Mouse (Mus musculus): ENCODE measurements around the gene 1700003F12Rik.
A peak's percentile ranks its signal among the peaks of the same experiment; 100 is the strongest.

The 1700003F12Rik gene

DNA sequence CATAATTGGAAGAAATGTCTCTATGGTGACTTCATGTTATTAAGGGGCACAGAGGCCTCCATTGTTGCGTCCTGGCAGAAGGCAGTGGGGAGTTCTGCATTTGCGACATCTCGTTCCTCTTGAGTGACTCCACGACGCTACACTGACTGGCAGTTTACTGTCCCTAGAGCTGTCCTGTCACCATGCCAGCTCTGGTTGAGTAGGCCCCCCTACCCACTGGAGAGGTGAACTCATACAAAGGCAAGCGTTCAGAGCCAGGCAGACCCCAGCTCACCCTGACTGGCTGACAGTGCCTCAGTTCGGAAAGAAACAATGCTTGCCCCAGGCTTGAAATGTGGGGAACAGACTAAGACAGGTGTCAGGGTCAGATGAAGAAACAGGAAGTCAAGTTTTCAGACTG lies 27.4 kb downstream of the 1700003F12Rik start:
- DNase-seq (ENCODE audit: low spot score in 2 of 2) = no peak

DNA sequence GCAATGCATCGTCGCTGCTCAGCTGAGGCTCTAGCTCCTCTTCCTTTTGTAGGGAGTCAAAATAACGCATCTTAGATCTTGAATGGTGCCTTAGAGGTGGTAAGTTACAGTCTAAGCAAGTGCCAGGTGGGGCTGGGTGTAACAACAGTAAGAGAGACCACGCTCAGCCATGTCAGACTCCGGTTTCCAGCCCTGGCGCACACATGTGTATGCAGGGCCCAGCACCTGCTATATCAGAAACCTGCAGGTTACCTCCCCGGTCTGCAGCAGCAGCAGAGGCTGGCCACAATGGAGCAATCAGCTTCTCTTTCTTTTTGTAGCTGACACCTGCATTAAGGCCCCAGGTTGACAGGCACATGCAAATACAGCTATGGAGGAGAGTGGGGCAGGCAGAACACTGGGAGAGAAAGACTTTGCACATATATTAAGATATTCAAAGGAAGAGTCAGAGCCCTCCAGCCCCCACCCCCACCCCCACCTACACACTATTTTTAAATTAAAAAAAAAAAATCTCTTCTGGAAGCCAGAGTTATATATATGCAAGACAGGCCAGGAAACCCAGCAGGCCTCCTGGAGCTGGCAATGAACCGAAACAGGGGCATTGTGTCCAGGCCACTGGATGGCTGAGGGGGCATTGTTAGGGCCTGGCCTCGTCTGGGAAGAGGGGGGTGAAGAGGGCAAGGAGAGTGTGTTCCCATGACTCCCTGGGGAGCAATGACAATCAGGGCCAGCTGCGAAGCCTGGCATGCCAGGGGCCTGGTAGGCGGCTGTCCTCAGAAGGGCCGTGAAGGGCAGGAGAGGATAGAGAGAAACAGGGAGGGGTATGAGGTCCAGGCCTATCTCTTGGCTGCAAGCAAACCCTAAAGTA lies 30.2 kb downstream of the 1700003F12Rik start:
- no peak for DNase-seq (ENCODE audit: low spot score in 2 of 2)

DNA sequence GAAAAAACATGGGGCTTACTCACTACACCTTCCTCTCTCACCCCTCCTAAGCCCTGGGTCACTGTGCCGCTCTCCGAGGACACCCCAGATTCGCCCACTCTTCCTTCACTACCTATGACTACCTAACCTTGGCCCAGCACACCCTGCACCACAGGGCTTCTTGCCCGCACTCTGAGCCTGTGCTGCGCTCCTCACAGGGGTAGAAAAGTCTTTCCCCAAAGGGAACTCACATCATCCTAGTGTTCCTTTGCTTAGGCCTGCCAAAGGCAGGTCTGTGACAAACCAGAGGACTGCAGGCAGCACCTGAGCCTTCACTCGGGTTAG lies 30.8 kb downstream of the 1700003F12Rik start:
- no peak for DNase-seq (ENCODE audit: low spot score in 2 of 2)

DNA sequence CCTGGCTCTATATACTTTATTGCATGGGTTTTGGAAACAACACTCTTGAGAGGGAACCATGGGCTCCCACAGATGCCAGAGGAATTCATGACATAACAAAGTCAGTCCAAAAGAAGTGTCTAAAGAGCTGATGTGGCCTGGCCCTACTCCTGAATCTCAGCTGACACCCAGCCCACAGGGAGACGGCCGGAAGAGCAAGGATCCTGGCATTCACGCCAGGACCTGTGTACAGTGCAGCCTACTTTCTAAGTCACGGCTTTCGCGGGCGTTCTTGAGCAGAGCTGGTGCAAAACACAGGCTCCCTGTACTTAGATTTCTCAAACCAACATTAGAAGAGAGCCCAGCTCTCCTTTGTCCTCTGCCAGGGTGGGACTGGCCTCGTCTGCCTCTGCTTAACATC lies 33.7 kb downstream of the 1700003F12Rik start:
- DNase-seq (ENCODE audit: low spot score in 2 of 2) = no peak

DNA sequence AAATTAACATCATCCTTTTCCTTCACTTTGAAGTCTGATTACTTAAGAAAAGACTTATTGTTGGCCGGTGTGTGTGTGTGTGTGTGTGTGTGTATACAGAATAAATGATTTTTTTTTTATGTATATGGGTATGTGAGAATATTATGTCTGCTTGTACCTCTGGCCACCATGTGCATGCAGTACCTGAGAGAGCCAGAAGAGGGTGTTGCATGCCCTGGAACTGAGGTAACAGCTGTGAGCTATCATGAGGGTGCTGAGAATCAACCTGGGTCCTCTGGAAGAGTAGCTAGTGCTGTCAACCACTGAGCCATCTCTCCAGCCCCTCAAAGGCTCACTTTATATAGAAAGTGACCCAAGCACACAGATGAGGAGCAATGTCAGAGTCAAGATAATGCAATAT lies 34.5 kb downstream of the 1700003F12Rik start:
- no peak for DNase-seq (ENCODE audit: low spot score in 2 of 2)

GRCm38 (mm10) chr2:154583906-154584872 lies 37.3 kb downstream of the 1700003F12Rik start:
- peak; percentile 92 to 94 for DNase-seq (ENCODE audit: low spot score in 2 of 2)

DNA sequence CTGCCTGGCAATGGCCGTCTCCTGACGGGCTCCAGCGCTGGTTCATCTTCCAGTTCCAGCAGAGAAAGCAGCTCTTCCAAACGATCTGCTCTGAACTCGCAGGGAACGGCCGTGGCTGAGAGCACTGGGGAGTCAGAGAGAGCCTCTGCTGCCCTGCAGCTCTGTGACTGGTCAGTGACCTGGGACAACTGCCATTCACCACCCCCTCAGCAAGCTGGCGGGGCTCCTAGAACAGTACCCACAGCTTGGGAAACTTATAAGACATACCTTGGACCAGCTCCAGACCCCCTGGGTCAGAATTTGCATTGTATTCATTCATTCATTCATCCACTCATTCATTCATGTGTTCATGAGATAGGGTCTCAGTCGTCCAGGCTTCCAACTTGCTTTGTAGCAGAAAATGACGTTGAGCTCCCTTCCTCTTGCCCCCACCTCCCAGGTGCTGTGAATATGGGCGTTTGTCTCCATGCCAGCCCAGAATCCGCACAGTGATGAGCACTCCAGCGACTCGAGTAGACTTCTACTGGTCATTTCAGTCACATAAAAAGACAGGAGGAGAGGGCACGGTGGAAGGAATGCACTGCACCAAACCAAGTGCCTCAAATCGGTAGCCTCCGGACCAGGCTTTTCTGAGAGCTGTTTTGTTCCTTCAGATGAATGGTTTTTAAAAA lies 38.2 kb downstream of the 1700003F12Rik start:
- DNase-seq (ENCODE audit: low spot score in 2 of 2) = no peak

- DNase-seq (ENCODE audit: low spot score in 2 of 2) = no peak
Observed at GRCm38 (mm10) chr2:154586405-154586804, 39.5 kb downstream of the 1700003F12Rik start.

DNA sequence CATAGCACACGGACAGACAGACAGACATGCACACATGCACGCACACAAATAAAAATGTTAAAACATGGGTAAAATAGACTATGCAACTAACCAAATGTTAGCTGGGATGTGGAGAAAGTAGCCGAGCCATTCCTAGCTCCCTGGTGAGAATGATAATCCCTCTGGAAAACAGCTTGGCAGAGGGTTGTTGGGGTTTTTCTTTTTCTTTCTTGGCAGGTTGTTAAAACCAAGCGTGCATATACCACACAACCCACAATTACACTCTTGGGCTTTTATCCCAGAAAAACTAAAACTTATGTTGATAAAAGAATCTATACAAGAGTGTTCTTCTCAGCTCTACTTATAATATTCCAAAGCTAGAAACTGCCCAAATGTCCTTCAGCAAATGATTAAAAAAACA lies 42.2 kb downstream of the 1700003F12Rik start:
- no peak for DNase-seq (ENCODE audit: low spot score in 2 of 2)

- no peak for DNase-seq (ENCODE audit: low spot score in 2 of 2)
Observed at GRCm38 (mm10) chr2:154591239-154591638, 44.4 kb downstream of the 1700003F12Rik start.

DNA sequence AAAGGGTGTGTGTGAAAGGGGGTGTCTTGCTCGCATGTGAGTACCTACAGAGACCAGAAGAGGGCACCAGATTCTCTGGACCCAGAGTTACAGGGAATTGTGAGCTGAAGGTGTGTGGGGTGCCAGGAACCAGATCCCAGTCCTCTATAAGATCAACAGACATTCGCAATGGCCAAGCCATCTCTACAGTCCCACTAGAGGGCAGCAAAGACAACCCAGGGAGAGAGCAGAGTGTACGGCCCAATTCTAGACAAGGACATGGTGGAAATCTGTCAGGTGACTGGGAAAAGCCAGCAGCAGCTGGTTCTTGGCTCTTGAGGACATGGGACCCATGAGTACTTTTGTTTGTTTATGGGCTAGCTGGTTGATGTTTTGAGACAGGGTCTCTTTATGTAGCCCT lies 46.1 kb downstream of the 1700003F12Rik start:
- DNase-seq (ENCODE audit: low spot score in 2 of 2) = no peak

DNA sequence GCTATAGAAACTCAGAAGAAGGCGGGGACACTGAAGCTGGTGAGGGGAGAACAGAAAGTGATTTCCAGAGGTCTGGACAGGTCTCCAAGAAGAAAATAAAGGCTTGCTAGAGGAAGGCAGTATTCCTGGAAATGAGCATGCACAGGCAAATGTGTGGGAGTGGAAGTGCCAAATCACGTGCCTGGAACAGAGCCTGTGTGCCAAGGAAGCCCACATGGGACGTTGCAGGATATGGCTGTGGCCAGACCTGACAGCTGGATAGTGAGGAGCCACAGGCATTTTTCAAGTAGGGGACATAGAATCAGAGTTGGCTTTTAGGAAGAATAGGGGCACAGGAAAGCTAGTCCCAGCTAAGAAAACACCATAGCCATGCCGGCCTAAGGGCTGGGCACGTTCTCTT lies 48.9 kb downstream of the 1700003F12Rik start:
- DNase-seq (ENCODE audit: low spot score in 2 of 2) = no peak

DNA sequence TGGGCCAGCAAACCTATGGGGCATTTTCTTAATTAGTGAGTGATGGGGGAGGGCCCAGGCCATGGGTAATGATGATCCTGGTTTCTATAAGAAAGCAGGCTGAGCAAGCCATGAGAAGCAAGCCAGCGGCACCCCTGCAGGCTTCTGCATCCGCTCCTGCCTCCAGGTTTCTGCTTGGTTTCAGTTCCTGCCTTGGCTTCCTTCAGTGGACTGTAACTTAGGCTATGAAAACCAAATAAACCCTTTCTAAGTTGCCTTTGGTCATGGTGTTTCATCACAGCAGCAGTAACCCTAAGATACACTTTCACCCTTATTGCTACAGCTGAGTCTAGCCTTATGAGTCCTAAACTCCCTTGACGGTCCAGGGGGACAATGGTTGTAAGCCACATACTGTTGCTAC lies 50.5 kb downstream of the 1700003F12Rik start:
- DNase-seq (ENCODE audit: low spot score in 2 of 2) = no peak
